Mouse (Mus musculus) frontal cortex, postnatal 25 days (tissue): ENCODE measurements at regions not wholly inside any gene's neighbourhood (a gene's known extent, or its start where the extent isn't known, plus 50 kb on each side); places are given as distances from the start of the nearest gene placed in this dataset.

Source experiments
- DNase-seq, 2 experiments: peaks; one replicate each; pipeline ENCODE4 v3.0.0; 2022; ENCODE audit warnings: low spot score in 2 of 2

DNA sequence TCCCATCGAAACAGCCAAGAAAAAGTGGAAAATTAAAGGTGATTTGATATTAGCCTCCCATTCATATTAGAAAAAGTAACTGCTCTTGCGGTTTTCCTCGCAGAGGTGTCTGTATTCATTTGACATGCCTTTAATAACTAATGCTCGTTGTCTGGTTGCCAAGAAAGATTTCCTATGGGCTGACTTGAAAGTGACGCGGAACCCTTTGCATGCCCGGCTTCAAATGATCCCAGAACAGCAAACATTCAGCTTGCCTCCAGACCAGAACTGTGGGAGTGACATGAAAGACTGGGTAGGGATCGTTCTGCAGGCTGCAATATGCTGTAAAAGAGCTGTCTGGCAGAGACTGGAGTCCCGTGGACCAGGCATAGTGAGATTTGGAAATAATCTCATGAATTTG lies 81.9 kb upstream of the Pkdcc start:
- no peak for DNase-seq

DNA sequence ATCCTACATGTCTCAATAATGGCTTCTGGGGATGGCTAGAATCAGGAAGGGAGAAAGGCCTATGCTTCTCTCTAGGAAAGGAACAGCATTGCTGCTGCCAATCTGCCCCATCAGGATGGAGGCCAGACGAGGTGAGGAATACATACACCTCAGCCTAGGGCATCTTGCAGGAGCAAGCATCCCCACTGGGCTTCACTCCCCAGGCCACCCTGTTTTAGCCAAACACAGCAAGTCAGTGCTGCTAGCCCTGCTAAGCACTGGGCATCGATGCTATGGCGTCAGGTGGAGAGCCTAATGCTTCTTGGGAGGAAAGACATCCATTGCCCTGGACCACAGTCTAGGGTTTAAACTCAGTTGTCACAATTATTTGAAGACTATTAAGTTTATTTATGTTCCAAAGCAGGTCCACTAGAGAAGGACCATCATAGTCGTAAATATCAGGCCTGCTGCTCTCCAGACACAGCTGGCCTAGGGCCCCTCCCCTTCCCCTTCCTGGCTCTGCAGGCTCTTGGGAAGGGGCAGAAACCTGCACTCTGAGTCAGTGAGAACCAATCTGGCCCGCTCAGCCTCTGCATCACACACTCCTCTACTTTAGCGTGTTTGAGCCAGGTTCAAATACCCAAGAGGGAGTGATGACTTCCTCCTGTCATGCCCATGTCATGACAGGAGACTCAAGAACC lies 79.5 kb upstream of the Pkdcc start:
- no peak for DNase-seq

GRCm38 (mm10) chr17:83136267-83136666 lies 78.8 kb upstream of the Pkdcc start:
- DNase-seq: no peak

GRCm38 (mm10) chr17:83137720-83138119 lies 77.4 kb upstream of the Pkdcc start:
- no peak for DNase-seq

- DNase-seq: no peak
Observed at GRCm38 (mm10) chr17:83138493-83139417, 76.3 kb upstream of the Pkdcc start.

GRCm38 (mm10) chr17:83148371-83148929 lies 66.6 kb upstream of the Pkdcc start:
- no peak for DNase-seq

GRCm38 (mm10) chr17:83149336-83149735 lies 65.8 kb upstream of the Pkdcc start:
- no peak for DNase-seq

DNA sequence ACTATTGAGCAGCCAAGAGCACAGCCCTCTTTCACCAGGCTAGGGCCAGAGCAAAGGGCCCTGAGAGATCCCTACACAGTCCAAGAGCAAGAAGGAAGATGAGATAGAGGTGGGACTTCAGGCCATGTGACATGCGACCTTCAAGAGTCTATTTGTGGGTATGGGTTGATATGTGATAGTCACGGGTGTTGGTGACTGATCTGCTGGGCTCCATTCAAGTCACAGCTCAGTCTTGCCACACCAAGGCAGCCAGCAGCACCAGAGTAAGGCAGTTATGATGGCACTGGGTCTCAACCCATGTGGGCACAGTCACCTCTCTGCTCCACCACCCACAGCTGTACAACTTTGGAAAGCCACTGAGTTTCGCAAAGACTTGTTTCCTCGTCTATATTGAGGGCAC lies 60.0 kb upstream of the Pkdcc start:
- DNase-seq: no peak

- no peak for DNase-seq
Observed at GRCm38 (mm10) chr17:83156682-83157081, 58.4 kb upstream of the Pkdcc start.

GRCm38 (mm10) chr17:83158053-83158452 lies 57.0 kb upstream of the Pkdcc start:
- no peak for DNase-seq

DNA sequence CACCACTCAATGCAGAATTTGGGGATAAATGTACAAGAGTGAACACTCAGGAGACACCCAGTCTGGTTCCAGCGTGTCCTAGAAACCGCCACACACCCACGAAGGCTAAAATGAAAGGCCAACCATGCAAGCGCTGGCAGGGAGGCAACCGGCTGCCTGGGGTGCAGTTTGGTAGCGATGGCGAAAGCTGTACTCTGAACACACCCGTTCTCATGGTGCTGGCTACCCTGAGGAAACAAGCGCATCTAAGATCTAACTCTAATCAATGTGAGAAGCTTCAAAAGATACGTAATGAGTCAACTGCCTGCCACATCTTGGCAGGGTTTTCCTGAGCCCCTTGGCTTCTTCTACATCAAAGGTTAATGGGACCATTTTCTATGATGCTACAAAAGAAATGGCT lies 56.4 kb upstream of the Pkdcc start:
- DNase-seq: no peak

- DNase-seq: no peak
Observed at GRCm38 (mm10) chr17:83159634-83160033, 55.5 kb upstream of the Pkdcc start.

DNA sequence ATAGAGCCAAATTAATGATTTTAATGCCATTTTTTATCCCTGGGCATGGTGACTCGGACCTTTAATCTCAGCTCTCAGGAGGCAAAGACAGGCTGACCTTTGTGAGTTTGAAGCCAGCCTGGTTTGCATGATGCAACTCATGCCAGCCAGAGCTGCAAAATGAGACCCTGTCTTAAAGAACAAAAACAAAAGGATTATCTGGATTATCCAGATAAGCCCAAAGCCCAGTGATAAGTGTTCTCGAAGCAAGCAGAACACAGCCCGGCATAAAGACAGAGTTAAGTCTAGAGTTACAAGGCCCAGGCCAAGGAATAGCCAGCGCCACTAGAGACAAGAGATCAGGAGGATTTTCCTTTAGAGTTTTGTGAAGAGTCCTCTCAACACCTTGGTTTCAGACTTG lies 54.8 kb upstream of the Pkdcc start:
- DNase-seq: no peak

DNA sequence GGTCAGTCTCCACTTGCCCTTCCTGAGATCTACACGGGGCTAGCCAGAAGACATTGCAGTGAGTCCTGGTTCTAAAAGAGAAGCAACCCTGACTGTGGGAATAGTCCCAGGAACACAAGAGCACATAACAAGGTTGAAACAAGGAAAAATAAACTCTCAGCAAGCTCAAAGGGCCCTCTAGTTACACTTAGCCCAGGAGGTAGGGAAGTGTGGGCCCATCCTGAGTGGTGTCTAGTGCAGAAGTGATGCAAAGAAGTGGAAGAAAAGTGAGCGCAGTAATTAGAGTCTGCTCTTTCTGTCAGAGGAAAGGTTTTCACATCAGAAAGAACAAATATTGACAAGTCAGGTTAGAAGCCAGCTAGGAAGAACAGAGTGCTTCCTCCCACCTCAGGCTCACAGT lies 53.4 kb upstream of the Pkdcc start:
- no peak for DNase-seq

DNA sequence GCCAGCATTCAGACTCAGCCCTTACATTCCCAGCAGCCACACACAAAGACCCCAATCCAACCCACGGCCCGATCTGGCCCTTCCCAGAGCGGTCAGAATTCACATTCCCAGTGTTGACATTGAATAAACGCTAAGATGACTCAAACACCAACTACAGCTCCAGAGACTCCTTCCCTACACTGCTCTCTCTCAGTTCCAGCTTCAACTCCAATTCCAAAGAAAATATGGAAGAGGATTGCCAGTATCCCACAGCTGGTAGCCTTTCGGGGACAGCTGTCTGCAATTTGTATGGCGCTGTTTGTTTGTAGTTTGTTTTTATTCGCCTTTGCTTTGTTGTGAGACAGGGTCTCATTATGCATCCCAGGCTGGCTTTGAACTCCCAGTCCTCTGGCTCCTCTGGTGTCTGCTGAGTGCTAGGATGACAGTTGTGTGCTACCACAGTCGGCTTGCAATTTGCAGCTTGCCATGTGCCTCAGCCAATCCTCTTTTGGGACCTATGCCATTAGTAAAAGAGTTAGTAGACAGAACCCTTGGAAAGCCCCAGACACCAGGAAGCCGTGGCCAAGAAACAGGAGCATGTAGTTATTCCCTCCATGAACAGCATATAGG lies 51.0 kb upstream of the Pkdcc start:
- DNase-seq: no peak

GRCm38 (mm10) chr17:83164728-83165127 lies 50.4 kb upstream of the Pkdcc start:
- DNase-seq: no peak

DNA sequence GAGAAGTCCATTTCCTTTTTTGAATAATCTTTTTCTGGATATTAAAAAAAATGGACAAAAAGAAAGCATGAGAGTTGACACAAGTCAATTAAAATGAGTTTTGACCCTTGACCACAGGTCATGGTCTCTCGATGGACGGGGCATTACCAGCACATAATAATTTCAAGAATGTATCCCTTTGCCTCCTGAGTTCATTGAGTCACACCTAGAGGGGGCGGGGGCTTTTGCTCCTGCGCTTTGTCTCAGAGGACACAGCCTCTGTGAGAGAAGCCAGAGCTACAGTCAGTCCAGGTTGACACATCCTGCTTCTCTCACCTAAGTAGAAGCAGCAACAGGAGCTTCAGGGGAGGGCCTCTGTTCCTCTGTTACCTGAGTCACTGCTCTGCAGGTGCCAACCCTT lies 50.0 kb upstream of the Pkdcc start:
- DNase-seq: no peak
